Mouse (Mus musculus) layer of hippocampus, postnatal 36 days (tissue): ENCODE results near the gene Ly86. TPM values are rescaled to one million over a fixed set of nuclear protein-coding genes. Genes with fewer than 3 reads are reported as not detected.
A peak's percentile ranks its signal among the peaks of the same experiment; 100 is the strongest.

ENCODE experiments used
- DNase-seq, 2 experiments: peaks; one replicate each; pipeline ENCODE4 v3.0.0; 2022
- total RNA-seq, 2 experiments: library from RNA; stranded (reverse); gene quantifications; 2 replicates each; pipeline ENCODE4 v1.2.3; 2021

The Ly86 gene
- total RNA-seq, 2 experiments from 2014 or later: 8.9 to 9.6 TPM

DNA sequence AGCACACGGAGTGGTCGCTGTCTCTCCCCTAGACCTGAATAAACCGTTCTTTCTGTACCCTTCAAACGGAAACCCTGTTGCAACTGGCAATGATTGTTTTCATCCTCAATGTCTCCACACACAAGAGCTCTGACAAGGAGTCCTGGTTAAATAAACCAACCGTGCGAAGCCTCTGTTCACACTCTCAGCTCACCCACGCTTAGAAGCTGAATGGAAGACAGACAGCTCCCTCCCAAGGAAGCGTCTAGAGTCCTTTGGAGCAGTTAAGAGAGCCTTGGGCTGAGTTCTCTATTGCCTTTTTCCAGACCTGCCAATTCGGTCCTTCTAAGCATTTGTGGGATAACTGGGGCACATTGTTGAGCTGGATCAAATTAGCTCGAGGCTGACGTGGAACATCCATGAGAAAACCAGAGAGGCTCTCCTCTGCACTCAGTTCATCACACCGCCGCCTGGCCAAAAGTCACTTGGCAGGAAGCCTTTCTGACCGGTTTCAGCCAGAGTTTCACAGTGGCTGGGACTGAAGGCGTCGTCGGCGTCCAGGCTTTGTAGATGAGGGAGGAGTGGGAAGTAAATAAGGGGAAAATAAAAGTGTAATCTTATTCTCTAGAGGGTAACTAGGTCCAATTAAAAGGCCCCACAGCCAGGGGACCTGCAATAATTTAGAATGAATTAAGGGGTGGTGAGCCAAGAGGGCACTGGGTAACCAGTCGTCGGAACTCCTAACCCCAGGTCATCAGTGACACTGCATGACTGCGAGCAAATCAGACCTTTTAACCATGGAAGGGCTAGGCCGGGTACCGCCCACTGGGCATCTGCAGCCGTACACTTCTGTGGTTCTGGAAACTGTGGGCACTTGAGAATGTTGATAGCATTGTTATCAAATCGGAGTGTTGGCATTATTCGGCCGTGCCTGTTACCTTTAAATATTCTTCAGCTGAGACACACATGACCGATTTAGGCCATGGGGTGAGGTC, 115.2 kb downstream of the Ly86 start:
- DNase-seq: no peak

DNA sequence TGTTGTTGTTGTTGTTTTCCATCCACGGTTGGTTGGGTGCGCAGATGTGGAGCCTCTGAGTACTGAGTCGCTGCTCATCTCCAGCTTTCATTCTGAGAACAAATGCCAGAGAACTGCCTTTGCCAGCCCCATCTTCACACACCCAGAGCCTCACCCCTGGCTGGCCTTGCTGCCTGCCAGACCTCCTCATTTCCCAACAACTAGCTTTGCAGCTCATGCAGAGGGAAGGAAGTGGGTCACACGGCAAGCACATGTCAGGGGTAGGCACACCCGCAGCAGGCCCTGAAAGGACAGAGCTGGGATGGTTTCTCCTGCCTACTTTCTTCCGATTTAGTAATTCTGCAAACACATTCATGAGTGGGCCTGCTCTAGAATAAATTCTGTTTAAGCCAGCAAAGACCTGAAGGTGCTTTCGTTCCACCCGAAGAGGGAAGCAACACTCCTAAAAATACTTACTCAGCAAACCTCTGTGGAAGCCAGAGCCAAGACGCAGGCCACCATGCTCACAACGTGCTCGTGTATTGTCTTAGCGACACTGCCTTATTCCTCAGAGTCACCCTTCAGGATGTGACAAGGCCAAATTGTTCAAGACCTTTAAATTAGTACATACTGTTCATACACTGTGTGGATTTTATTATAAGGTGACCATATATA, 117.2 kb downstream of the Ly86 start:
- no peak for DNase-seq

DNA sequence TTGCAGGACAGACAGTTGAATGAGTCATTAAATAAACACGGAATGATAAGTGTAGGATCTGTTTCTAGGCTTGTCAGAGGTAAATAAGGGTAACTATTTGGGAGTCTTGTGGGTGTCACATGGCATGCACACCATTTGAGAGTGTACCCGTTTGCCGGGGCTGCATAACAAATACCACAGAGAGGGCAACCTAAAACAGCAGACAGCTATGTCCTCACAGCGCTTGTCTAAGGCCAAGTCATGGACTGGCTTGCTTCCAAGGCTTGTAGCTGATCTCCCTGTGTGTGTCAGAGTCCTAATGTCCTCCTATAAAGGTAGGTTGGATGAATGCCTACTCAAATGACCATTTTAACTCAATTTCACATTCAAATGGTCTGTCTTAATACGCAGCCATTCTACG, 120.7 kb downstream of the Ly86 start:
- DNase-seq: no peak

DNA sequence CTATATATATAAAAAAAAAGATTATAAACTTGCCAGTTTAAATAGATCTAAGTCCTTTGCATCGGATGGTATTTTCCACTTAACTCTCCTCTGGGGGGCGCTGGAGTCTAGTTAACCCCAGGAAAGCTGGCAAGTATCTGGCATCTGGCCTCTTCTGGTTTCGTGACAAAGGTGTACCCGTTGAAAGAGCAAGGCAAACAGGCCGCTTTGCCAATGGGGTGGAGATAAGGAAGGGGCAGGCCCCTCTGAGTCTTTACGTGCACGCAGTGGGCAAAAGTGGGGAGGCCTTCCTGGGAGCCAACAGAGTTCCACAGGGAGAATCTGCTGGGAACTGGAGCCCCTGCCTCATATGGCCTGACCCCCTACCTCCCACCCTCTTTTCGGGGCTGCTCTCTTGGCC, 122.8 kb downstream of the Ly86 start:
- DNase-seq: peak; percentile 55 to 56
